Mouse (Mus musculus) megakaryocyte, embryonic 14.5 days (primary cell): ENCODE data around the gene Lsp1.

Source experiments
- FLI1 ChIP-seq: IDR thresholded peaks from 2 replicates; pipeline ENCODE4 v1.6.1; 2012; ENCODE audit warnings: low read length, inconsistent platforms, mixed read lengths
- GATA1 ChIP-seq: IDR thresholded peaks from 3 replicates; pipeline ENCODE4 v1.6.1; 2012; ENCODE audit warnings: mixed read lengths, low read length, inconsistent platforms, borderline replicate concordance

DNA sequence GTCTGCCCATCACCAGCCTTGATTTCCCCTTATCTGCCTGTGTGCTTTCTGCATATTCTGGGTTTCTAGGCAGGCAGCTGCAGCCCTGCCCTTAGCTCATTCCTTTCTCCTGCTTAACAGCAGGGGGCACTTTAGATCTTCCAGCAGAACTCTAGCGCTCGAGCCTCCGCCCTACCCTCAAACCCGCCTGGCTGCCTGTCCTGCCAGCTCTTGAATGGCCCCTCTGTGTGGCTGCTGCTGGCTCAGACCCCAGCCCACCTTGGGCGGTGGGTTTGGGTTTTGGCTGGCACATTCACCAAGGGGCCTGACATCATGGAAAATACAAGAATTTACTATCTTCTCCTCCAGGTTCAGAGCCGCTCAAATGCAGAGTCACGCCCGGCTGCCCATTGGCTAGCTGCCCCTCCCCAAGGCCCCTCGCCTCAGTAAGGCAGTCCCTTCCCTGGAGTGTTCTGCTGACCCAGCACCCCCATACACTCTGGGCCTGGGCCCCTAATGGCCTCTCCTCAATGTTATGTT lies 26.8 kb downstream of the Lsp1 start:
- no peak for TF ChIP-seq GATA1
- no peak for TF ChIP-seq FLI1
